Mouse (Mus musculus) thymus, adult 2 months (tissue): ENCODE measurements around the gene Lamc3. TPM values are rescaled to one million over a fixed set of nuclear protein-coding genes. Genes with fewer than 3 reads are reported as not detected.

Experiments used
- DNase-seq: peaks from one replicate; pipeline ENCODE4 v3.0.0; 2021
- H3K27ac ChIP-seq: fragments of 200-500 bp; 2 replicates; pipeline ENCODE4 v1.5.1; 2012; ENCODE audit warnings: low read length, control low read depth; ENCODE audit not compliant: control insufficient read depth, insufficient read depth
- H3K27me3 ChIP-seq: fragments of 200-500 bp; 2 replicates; pipeline ENCODE4 v1.6.1; 2012; ENCODE audit warnings: mild to moderate bottlenecking, low read length, moderate library complexity, mixed read lengths; ENCODE audit not compliant: control insufficient read depth, insufficient read depth
- H3K36me3 ChIP-seq: fragments of 200-500 bp; 2 replicates; pipeline ENCODE4 v1.6.1; 2012; ENCODE audit warnings: mild to moderate bottlenecking, low read length, moderate library complexity; ENCODE audit not compliant: control insufficient read depth, insufficient read depth
- H3K4me1 ChIP-seq: fragments of 200-500 bp; replicated peaks from 2 replicates; pipeline ENCODE4 v1.6.1; 2012; ENCODE audit warnings: low read length; ENCODE audit not compliant: control insufficient read depth, insufficient read depth
- H3K4me3 ChIP-seq: fragments of 200-500 bp; 2 replicates; pipeline ENCODE4 v1.5.1; 2012; ENCODE audit warnings: mild to moderate bottlenecking, low read length, control low read depth, moderate library complexity; ENCODE audit not compliant: control insufficient read depth, insufficient read depth
- CTCF ChIP-seq: fragments of 200-500 bp; IDR thresholded peaks from 2 replicates; pipeline ENCODE4 v1.5.1; 2012; ENCODE audit warnings: mild to moderate bottlenecking, control low read depth, low read length, moderate library complexity, borderline replicate concordance; ENCODE audit not compliant: control insufficient read depth, poor library complexity, insufficient read depth; ENCODE audit errors: extremely low read depth
- POLR2A ChIP-seq: fragments of 200-500 bp; IDR thresholded peaks from 2 replicates; pipeline ENCODE4 v1.6.1; 2012; ENCODE audit warnings: mild to moderate bottlenecking, low read length, control low read depth, moderate library complexity; ENCODE audit not compliant: control insufficient read depth, poor library complexity, insufficient read depth; ENCODE audit errors: extremely low read depth
- WGBS: fragments of 180-500 bp; shearing (Covaris S2); methylation state at CpG from one replicate; pipeline ENCODE4 v1.1.7; 2018; 5-methylcytosine and 5-hydroxymethylcytosine counted together
- polyA plus RNA-seq: library from polyadenylated mRNA; depleted of rRNA; stranded (reverse); fragments of >200 nt; gene quantifications from 2 replicates; pipeline ENCODE4 v1.2.3, GENCODE M21; 2012

Lamc3 gene
- polyA plus RNA-seq, 1 experiment, result 1.1 TPM

GRCm38 (mm10) chr2:31962501-31963224 lies 75.6 kb downstream of the Lamc3 start:
- TF ChIP-seq CTCF, result no peak
- TF ChIP-seq POLR2A, result no peak
- WGBS, result 92% methylated on average over 8 of the region's 8 CpGs
- Histone ChIP-seq H3K27ac (no peak overlapping the region), H3K27me3 (no peaks in the 10 kb centered on the region), H3K4me1 (no peaks in the 10 kb centered on the region), H3K4me3 (no peak overlapping the region), H3K36me3 (no peaks in the 10 kb centered on the region)
- DNase-seq, result no peak

GRCm38 (mm10) chr2:31963491-31963890 lies 76.4 kb downstream of the Lamc3 start:
- Histone ChIP-seq H3K36me3 (no peaks in the 10 kb centered on the region), H3K4me1 (no peaks in the 10 kb centered on the region), H3K27ac (no peak overlapping the region), H3K4me3 (no peak overlapping the region), H3K27me3 (no peaks in the 10 kb centered on the region)
- DNase-seq, result no peak
- WGBS, result 90% methylated on average over 7 of the region's 7 CpGs
- TF ChIP-seq CTCF (no peak), POLR2A (no peak)

- H3K4me1 ChIP-seq, result no peaks in the 10 kb centered on the region
- H3K36me3 ChIP-seq, result no peaks in the 10 kb centered on the region
- no peak for DNase-seq
- no peak overlapping the region for H3K4me3 ChIP-seq
- no peaks in the 10 kb centered on the region for H3K27me3 ChIP-seq
- no peak overlapping the region for H3K27ac ChIP-seq
- WGBS, result 93% methylated on average over 3 of the region's 3 CpGs
- TF ChIP-seq POLR2A (no peak), CTCF (no peak)
Observed at GRCm38 (mm10) chr2:31964191-31964590, 77.1 kb downstream of the Lamc3 start.

GRCm38 (mm10) chr2:31965110-31965509 lies 78.0 kb downstream of the Lamc3 start:
- H3K36me3 ChIP-seq, result no peaks in the 10 kb centered on the region
- H3K27me3 ChIP-seq, result no peaks in the 10 kb centered on the region
- no peaks in the 10 kb centered on the region for H3K4me1 ChIP-seq
- no peak overlapping the region for H3K4me3 ChIP-seq
- H3K27ac ChIP-seq, result no peak overlapping the region
- peak; percentile 78 for DNase-seq
- TF ChIP-seq POLR2A (no peak), CTCF (peak; percentile 85)

GRCm38 (mm10) chr2:31966801-31967200 lies 79.7 kb downstream of the Lamc3 start:
- no peaks in the 10 kb centered on the region for H3K4me1 ChIP-seq
- no peak for TF ChIP-seq POLR2A
- TF ChIP-seq CTCF, result no peak
- DNase-seq, result no peak
- no peak overlapping the region for H3K4me3 ChIP-seq
- WGBS, result 90% methylated on average over 8 of the region's 8 CpGs
- H3K27ac ChIP-seq, result no peak overlapping the region
- H3K27me3 ChIP-seq, result no peaks in the 10 kb centered on the region
- no peaks in the 10 kb centered on the region for H3K36me3 ChIP-seq

- Histone ChIP-seq H3K27ac (no peak overlapping the region), H3K4me3 (no peak overlapping the region), H3K4me1 (peaks cover 2% of the 10 kb centered on the region), H3K36me3 (peaks cover 11% of the 10 kb centered on the region), H3K27me3 (no peaks in the 10 kb centered on the region)
- 77% methylated on average over 4 of the region's 4 CpGs for WGBS
- no peak for DNase-seq
- TF ChIP-seq POLR2A (no peak), CTCF (no peak)
Observed at GRCm38 (mm10) chr2:31972589-31972988, 85.5 kb downstream of the Lamc3 start.

- peak within 1 kb of the TSS; percentile 32; the same call in 1 of the 2 replicates for H3K27ac ChIP-seq
- peaks cover 28% of the 10 kb centered on the region for H3K36me3 ChIP-seq
- under 1% methylated on average over 60 of the region's 60 CpGs for WGBS
- peak within 1 kb of the TSS; percentile 85 for H3K4me3 ChIP-seq
- no peaks in the 10 kb centered on the region for H3K27me3 ChIP-seq
- peak; percentile 100 for DNase-seq
- TF ChIP-seq POLR2A, result peak; percentile 74; the same call in 1 of the 2 replicates
- peak; percentile 54; the same call in 1 of the 2 replicates for TF ChIP-seq CTCF
- H3K4me1 ChIP-seq, result peaks cover 2% of the 10 kb centered on the region
Observed at GRCm38 (mm10) chr2:31974141-31974808, 87.2 kb downstream of the Lamc3 start, which contains the start of gene Nup214. Gene Nup214 (plus strand): TSS chr2:31974436.
